ENCODE assay signal across 10 mouse cellular contexts in the genomic region with DNA sequence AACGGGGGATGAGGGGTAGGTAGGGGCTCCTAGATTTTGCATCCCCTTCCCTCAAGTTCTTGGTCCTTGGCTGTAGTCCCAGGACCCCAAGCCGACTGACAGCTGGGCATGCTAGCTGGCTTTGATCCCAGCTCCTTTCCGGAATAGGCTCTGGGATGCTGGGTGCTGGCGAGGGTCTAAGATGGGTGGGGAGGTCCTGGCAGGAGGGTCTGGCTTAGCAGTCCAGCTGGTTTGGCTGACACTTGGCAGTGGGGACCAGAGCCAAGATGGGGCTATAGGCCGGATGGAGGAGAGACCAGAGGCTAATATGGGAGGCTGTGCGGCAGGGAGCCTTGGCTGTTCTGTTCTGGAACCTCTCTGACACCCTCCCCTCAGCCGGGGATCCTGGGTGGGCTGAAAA. TPM values are rescaled to one million over a fixed set of nuclear protein-coding genes. Genes with fewer than 3 reads are reported as not detected.
DNase-seq lines count a peak whose midpoint lies in the region; ATAC-seq lines count a peak whose summit lies in the region.
"Had no signal": no experiment of that assay in that cellular context is flagged by ENCODE, and none has a peak within 500 bp of the region (broad histone marks: within the 10 kb centered on the region; RNA-seq: fewer than 3 reads in every experiment).

No protein-coding gene starts in this region.

- H3K4me2 ChIP-seq in heart, embryonic 15.5 days: no peak overlapping the region
- H3K4me2 ChIP-seq in midbrain, embryonic 11.5 days: peak overlapping the region; percentile 4; the same call in 1 of the 2 replicates

- peaks cover 53% of the 10 kb centered on the region for H3K4me1 ChIP-seq in heart, embryonic 15.5 days (replicated peaks)
- H3K4me1 ChIP-seq in midbrain, embryonic 11.5 days (ENCODE audit: control insufficient read depth, insufficient read depth, low read length): peaks cover 29% of the 10 kb centered on the region

- intact Hi-C loops in heart, postnatal 10 days (cut with DNase I): loop anchor here (2.0 kb wide), 1 partner anchor 39 kb away; no protein-coding TSS in a partner anchor

- H3K4me3 ChIP-seq in heart, embryonic 15.5 days: no peak overlapping the region
- no peak overlapping the region for H3K4me3 ChIP-seq in midbrain, embryonic 11.5 days (ENCODE audit: low read depth, low read length)

- ATAC-seq in heart, embryonic 15.5 days (replicated peaks; ENCODE audit: insufficient number of reproducible peaks, insufficient read depth, low FRiP score, low read depth): no peak
- no peak for ATAC-seq in midbrain, embryonic 11.5 days (ENCODE audit: low FRiP score)

- 48% methylated on average over 7 of the region's 7 CpGs for WGBS in heart, embryonic 15.5 days
- 66% methylated on average over 7 of the region's 7 CpGs for WGBS in midbrain, embryonic 11.5 days

- H3K27ac ChIP-seq in heart, embryonic 15.5 days: 0 out of 2 replicates have a peak overlapping the region, but pooled peaks have one; percentile 33
- no peak overlapping the region for H3K27ac ChIP-seq in midbrain, embryonic 11.5 days (ENCODE audit: low read depth, low read length)

- no peaks in the 10 kb centered on the region for H3K27me3 ChIP-seq in heart, embryonic 15.5 days
- no peaks in the 10 kb centered on the region for H3K27me3 ChIP-seq in midbrain, embryonic 11.5 days (ENCODE audit: control insufficient read depth, insufficient read depth, low read length)

- no peak for DNase-seq in heart, adult 9 months (ENCODE audit: low spot score in 2 of 2)
- peak; percentile 17 for DNase-seq in brain, adult 2 months (ENCODE audit: low read depth, low spot score)
- DNase-seq in heart, postnatal 10 days: peak; percentile 27 to 48
- DNase-seq in midbrain, embryonic 11.5 days (ENCODE audit: low spot score, missing footprints): no peak
- DNase-seq in ovary, postnatal 14 days (ENCODE audit: low spot score): no peak
- DNase-seq in testis, postnatal 10 days (ENCODE audit: low spot score): no peak
- DNase-seq in right cerebral cortex, adult 2 months (ENCODE audit: low spot score in 2 of 2): no peak

- no peaks in the 10 kb centered on the region for H3K36me3 ChIP-seq in heart, embryonic 15.5 days
- no peaks in the 10 kb centered on the region for H3K36me3 ChIP-seq in midbrain, embryonic 11.5 days (ENCODE audit: control insufficient read depth, insufficient read depth, low read length)

- no peaks in the 10 kb centered on the region for H3K9me3 ChIP-seq in heart, embryonic 15.5 days (replicated peaks)
- no peaks in the 10 kb centered on the region for H3K9me3 ChIP-seq in midbrain, embryonic 11.5 days (ENCODE audit: control insufficient read depth, low read length)

- H3K9ac ChIP-seq in heart, embryonic 15.5 days: no peak overlapping the region
- H3K9ac ChIP-seq in midbrain, embryonic 11.5 days (ENCODE audit: low read length): no peak overlapping the region

RNA-seq across cellular contexts. Expression of a gene that starts 5.1 kb away (rescaled TPM):
- 2.3 and 6.1 TPM in 2 replicates for polyA plus RNA-seq in heart, embryonic 15.5 days (2015; fragmentation: Nextera tagmentation; extraction: Ambion mirVana)
- 1 to 10 TPM; 5.4 to 6.1 TPM for total RNA-seq in heart, postnatal 10 days (2021)
- 7.0 and 9.1 TPM in 2 replicates for polyA plus RNA-seq in midbrain, embryonic 11.5 days (2014; fragmentation: Nextera tagmentation; extraction: Ambion mirVana)

RNA-seq across cellular contexts. Expression of a gene that starts 46.0 kb away (rescaled TPM):
- not detected in 2 replicates for polyA plus RNA-seq in heart, embryonic 15.5 days (2015; fragmentation: Nextera tagmentation; extraction: Ambion mirVana)
- not detected for total RNA-seq in heart, postnatal 10 days (2021)
- not detected in 2 replicates for polyA plus RNA-seq in midbrain, embryonic 11.5 days (2014; fragmentation: Nextera tagmentation; extraction: Ambion mirVana)
- total RNA-seq: layer of hippocampus, postnatal 10 days had no signal
- polyA plus RNA-seq: neural tube, embryonic 14.5 days had no signal

RNA-seq across cellular contexts. Expression of a gene that starts 52.3 kb away (rescaled TPM):
- polyA plus RNA-seq in heart, embryonic 15.5 days (2015; fragmentation: Nextera tagmentation; extraction: Ambion mirVana): not detected in 2 replicates
- total RNA-seq in heart, postnatal 10 days (2021): under 1 TPM in 1 of 2 experiments, not detected in 1; 0.60 TPM
- polyA plus RNA-seq in midbrain, embryonic 11.5 days (2014; fragmentation: Nextera tagmentation; extraction: Ambion mirVana): not detected in 2 replicates
- total RNA-seq: layer of hippocampus, postnatal 10 days had no signal
- polyA plus RNA-seq: neural tube, embryonic 14.5 days had no signal

Comparison
In these comparisons a context has a peak if more than half of its experiments do, and no peak if none do; other contexts are left out.
1. DNase-seq: peak in brain, adult 2 months (single experiment) and heart, postnatal 10 days (2 of 2); none in heart, adult 9 months (0 of 2), midbrain, embryonic 11.5 days (single experiment), ovary, postnatal 14 days (single experiment), testis, postnatal 10 days (single experiment) and right cerebral cortex, adult 2 months (0 of 2).